Mouse (Mus musculus): Measurements from ENCODE around the gene Thra.

GRCm38 (mm10) chr11:98771131-98771530 is 30.7 kb downstream of the Thra start:
- no peak for TF ChIP-seq POLR2A (IDR thresholded peaks at IDR 0.05; ENCODE audit: low read depth, low read length)
- no peak for TF ChIP-seq CTCF (IDR thresholded peaks at IDR 0.05; ENCODE audit: extremely low read depth, insufficient read length, insufficient replicate concordance, low read depth, low read length)

All from small intestine, adult 2 months (tissue).